Mouse (Mus musculus): ENCODE measurements around the gene Zmiz1.

DNA sequence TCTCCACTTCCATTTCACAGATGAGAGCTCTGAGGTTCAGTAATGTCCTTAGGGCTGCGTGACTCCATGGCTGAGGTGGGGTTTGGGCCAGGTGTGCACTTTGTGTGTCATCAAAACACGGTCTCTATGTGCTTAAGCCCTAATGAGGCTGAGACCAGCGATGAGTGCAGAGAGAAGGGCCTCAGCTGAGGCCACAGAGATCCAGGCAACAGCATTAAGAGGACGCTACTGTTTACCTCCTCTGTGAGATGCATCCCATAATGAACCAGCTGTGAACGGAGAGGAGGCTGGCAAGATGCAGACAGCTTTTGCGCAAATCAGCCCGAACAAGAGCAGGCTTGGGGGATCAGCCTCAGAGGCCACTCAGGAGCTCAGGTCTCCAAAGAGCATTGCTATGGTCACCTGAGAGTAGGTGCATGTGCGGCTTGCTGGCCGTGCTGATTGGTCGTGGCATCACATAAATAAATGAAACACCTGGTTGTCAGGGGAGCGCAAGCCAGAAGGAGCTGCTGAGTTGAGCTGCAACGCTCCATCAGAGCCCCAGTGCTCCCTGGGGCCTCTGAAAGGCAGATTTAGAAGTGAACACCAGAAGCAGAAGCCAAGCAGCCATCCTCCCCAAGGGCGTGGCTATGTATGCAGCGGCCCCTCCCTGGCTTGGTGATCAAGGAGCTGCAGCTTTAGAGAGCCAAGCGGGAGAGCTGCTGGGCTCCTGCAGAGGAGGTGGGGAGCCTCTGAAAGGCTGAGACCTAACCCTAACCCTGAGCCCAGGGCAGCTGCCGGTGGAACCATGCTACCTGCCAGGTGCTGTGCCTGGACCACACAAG lies 115.3 kb downstream of the Zmiz1 start:
- TF ChIP-seq POLR2A (IDR thresholded peaks at IDR 0.05; ENCODE audit: borderline replicate concordance, control insufficient read depth, low read depth, low read length) = no peak
- no peak for TF ChIP-seq CTCF (IDR thresholded peaks at IDR 0.05; ENCODE audit: control insufficient read depth, insufficient read depth, low read length)
